Mouse (Mus musculus): ENCODE measurements around the gene Entpd8.

Entpd8 gene

GRCm38 (mm10) chr2:25080076-25080475 lies at the start of gene Entpd8:
Gene Entpd8 (plus strand): TSS chr2:25080304.
- DNase-seq = no peak

DNA sequence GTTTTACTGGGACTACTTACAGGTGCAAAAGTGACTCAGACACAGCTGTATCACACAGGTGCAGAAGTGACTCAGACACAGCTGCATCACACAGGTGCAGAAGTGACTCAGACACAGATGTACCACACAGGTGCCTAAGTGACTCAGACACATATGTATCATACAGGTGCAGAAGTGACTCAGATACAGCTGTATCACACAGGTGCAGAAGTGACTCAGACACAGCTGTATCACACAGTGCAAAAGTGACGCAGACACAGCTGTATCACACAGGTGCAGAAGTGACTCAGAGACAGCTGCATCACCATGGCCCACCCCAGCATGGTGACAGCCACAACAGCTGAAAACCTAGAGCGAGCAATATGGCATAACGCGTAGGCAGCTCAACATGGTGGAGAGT lies 45.1 kb upstream of the Entpd8 start:
- no peak for DNase-seq

GRCm38 (mm10) chr2:25040089-25040488 lies 40.0 kb upstream of the Entpd8 start:
- DNase-seq = no peak

DNA sequence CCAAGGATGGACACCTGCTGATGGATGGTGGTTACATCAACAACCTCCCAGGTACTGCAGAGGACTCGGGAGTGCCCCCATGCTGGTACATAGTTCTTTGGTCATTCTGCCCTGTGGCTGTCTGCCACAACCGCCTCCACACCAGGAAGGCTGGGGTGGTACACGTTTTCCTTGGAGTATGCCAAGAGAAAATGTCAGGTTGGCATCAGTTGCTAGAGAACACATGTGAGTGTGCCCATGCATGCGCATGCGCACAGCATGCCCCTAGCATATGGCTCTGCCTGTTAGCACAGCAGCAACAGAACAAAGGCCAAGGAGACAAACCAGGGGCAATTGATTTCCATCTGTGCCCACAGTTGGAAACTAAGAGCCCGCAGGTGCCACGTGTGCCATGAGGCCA lies 29.2 kb upstream of the Entpd8 start:
- peak; percentile 89 for DNase-seq

DNA sequence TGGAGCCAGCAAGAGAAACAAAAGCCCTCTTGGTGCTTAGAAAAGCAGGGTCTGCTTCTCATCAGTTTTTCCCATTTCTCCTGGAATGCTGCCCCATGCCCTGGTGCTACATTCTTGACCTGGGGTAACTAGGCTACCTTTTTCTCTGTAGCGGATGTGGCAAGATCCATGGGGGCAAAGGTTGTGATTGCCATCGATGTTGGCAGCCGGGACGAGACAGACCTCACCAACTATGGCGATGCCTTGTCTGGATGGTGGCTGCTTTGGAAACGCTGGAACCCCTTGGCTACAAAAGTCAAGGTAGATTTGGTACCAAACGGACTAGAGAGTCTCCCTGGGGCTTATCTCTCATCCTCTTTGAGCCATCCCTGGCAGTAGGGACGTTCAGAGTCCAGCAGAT lies 28.7 kb upstream of the Entpd8 start:
- no peak for DNase-seq

GRCm38 (mm10) chr2:25053101-25053500 lies 27.0 kb upstream of the Entpd8 start:
- peak; percentile 13 for DNase-seq

- peak; percentile 81 for DNase-seq
Measured at GRCm38 (mm10) chr2:25054221-25055067, 25.7 kb upstream of the Entpd8 start, which contains the start of gene Nsmf. Gene Nsmf (plus strand): TSS chr2:25054355.

DNA sequence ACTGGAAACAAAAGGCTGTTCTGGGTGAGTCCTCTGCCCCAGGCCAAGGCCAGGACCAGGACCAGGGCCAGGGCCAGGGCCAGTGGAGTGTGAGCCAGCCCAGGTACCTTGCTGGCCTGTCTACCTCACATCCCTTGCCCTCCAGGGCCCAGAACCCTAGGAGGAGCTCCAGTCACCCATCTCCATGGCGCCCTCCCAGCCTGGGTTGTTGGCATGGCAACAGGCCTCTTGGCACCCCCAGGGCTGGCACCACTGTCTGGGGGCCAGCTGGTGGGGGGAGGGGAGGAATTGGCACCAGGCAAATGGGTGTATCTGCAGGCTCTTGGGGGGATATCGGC lies 25.1 kb upstream of the Entpd8 start:
- peak; percentile 69 for DNase-seq

- peak; percentile 28 for DNase-seq
Measured at GRCm38 (mm10) chr2:25055409-25056155, 24.5 kb upstream of the Entpd8 start.

DNA sequence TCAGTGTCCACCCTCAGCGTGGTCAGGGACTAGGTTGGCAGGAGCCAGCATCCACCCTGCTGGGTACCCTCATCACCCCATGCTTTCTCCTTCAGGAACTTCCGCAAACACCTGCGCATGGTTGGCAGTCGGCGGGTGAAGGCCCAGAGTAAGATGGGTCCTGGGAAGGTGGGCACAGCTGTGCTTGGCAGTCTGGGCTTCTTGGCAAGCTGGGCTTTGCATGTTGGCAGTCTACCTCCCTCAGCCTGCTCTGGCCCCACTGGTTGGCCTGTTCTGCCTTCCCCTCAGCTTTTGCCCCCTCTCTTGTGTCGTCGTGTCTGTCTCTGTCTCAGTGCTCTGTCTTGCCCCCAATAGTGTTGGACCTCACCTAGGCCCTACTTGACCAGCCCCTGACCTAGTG lies 21.2 kb upstream of the Entpd8 start:
- DNase-seq = no peak

- no peak for DNase-seq
Measured at GRCm38 (mm10) chr2:25063523-25063922, 16.6 kb upstream of the Entpd8 start.

GRCm38 (mm10) chr2:25064285-25064684 lies 15.8 kb upstream of the Entpd8 start:
- DNase-seq = no peak

DNA sequence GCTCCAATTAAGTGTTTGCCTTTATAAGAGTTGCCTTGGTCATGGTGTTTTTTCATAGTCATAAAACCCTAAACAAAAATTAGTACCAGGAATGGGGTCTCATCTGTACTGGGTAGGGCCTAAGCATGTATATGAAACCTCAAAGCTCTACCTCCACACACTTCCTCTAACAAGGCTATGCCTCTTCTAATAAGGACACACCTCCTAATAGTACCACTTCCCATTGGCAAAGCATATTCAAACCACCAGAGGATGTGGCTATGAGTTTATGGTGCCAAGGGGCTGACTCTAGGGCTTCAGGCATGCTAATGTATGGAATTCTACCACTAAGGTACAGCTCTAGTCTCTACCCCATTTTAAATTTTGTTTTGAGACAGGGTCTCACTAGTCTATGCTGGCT lies 14.6 kb upstream of the Entpd8 start:
- DNase-seq = no peak

GRCm38 (mm10) chr2:25066552-25066951 lies 13.6 kb upstream of the Entpd8 start:
- DNase-seq = no peak

GRCm38 (mm10) chr2:25069537-25069936 lies 10.6 kb upstream of the Entpd8 start:
- DNase-seq = no peak

- DNase-seq = no peak
Measured at GRCm38 (mm10) chr2:25072398-25072797, 7.7 kb upstream of the Entpd8 start.

DNA sequence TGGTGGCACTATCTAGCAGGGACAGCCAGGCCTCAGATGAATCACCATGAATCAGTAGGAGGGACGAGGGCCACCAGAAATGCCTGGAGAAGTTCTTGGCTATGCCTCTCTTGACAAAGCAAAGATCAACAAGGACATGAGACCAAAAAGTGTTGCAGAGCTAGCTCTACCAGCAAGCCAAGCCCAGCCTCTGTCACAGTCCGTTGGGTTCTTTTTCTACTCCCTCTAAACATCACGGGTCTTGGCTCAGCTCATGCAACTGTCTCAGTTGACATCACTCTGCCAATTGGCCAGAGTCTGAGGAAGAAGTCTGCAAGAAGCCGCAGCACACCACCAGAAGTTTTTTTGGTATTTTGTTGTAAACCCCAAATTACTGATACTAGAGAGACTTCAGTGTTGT lies 4.6 kb upstream of the Entpd8 start:
- no peak for DNase-seq

DNA sequence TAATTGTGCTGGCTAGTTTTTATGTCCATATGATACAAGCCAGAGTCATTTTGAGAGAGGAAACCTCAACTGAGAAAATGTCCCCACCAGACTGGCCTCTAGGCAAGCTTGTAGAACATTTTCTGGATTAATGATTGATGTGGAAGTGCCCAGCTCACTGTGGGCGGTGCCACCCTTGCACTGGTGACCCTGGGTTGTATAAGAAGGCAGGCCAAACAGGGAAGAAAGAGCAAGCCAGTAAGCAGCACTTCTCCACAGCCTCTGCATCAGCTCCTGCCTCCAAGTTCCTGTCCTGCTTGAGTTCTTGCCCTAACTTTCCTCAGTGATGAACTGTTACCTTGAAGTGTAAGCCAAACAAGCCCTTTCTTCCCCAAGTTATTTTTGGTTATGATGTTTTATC lies 1.1 kb upstream of the Entpd8 start:
- DNase-seq = no peak

GRCm38 (mm10) chr2:25083697-25084096 lies 3.6 kb downstream of the Entpd8 start:
- DNase-seq = no peak

DNA sequence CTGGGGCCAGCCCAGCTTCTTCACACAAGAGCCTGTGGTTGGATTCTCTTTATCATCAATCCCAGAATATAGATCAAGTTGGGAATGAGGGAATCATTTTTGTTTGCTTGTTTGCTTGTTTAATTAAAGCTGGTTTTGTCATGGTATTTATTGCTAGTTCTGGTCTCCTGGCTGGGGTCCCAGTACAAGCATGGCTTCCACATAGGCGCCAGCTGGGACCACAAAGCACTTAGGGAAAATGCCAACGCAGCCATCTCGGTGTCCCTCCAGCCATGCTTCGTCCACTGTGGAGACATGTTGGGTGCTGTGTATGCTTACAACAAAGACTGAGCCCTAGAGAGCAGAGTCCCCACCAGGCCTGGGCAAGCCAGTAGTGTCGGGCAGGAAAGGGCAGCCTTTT lies 5.5 kb downstream of the Entpd8 start:
- DNase-seq = no peak

DNA sequence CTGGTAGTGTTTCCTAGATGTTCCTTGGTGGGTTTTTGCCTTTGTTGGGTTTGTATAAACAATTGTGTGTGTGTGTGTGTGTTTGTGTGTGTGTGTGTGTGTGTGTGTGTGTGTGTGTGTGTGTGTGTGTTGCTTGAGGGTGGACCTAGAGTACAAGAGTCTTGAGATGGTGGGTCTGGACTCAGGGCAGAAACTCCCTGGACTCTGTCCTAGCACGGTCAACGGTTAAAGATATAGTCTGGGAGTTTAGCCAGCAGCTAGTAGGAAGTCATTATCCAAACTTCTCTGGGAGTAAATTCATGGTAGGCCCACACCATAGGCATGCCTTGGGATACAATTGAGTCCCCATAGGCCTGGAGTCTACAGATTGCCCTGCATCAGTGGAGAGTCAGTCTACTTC lies 7.7 kb downstream of the Entpd8 start:
- DNase-seq = no peak

DNA sequence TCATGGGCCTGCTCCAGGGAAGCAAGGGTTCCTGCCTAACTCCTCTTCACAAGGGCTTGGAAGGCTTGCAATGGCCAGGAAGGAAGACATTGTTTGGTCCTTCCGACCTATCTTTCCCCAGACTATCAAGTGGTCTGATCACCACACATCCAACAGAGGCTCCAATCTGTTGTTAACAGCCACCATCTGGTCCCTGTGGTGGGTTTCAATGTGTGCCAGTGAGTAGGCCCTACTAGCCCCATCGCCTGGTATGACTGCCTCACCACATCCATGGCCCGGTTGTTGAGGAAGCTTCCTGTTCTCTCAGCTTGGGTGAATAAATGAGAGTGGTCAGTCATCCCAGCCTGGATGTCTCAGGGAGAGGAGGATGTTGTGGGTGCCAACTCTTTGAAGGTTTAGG lies 8.5 kb downstream of the Entpd8 start:
- DNase-seq = no peak

DNA sequence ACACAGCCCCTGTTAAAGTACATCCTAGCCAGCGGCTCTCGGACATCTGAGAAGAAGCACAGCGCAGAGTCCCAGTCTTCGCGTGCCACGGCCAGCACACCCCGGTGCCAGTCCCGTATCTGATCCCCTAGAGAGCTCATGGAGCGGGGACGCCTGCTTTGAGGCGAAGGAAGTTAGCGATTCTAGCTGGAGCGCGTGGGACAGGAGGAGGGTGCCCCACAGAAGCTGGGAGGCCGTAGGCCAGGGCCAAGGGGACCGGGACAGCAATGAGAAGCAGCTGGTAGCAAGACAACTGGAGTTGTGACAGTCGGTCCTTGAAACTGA lies 14.6 kb downstream of the Entpd8 start:
- DNase-seq = no peak

DNA sequence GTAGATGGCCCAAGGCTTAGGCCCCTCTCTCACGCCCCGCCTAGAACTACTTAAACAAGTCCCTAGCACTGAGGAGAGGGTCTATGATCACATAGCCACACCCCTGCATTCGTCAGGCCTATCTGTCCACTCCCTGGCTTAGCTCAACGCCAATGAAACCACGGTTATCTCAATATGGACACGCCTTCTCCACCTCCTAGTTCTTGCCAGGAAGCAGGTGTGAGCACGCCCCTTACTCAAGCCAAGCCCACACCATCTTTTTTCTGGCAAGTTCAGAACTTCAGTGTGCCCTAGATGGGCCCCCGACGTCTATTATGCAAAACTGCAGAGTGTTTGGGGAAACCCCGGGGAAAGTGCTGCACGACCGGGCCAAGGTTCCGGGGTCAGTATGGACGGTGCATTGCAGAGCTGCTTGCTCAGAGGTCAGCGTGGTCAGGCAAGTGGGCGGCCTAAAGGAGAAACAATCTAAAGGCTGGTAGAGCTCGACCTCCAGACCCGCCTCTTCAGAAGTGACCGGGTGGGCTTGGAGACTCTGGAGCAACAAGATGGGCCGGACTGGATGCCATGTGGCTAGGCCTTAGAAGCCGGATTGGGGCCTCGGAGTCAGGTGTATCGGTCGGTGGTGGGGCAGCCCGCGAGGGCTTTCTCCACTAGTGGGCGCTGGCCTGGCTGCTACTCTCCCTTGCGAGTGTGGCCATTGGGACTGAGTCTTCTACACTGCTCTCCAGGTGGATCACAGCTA lies 15.2 kb downstream of the Entpd8 start, which contains the start of gene Noxa1:
Gene Noxa1, minus strand, starts transcription at position 41 of the 742 bp plus-strand sequence.
- no peak for DNase-seq
